Mouse (Mus musculus): ENCODE data around the gene Cdh26.

Cdh26 gene

GRCm38 (mm10) chr2:178430231-178430630, at the start of gene Cdh26:
Cdh26 (plus strand) TSS chr2:178430531.
- no peak for DNase-seq (ENCODE audit: low read depth, low spot score)

GRCm38 (mm10) chr2:178407053-178407815, 23.1 kb upstream of the Cdh26 start, which contains the start of gene Sycp2:
Sycp2 (minus strand) TSS chr2:178407685.
- no peak for DNase-seq (ENCODE audit: low read depth, low spot score)

DNA sequence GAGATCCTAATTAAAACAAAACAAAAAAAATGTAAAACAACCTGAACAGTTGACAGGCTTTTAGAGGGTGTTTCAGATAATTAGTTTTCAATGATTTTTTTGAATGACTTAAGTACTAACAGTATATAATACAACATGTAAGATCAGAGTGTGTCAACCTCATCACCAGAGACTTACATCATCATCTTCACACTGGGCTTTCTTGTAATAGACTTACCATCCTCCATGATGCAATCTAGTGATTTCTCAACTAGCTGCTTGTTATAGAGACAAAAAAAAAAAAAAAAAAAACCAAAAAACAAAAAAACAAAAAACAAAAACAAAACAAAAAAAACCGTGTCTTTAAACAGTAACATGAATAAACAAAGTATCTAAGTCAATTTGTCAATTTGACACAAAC, 21.3 kb upstream of the Cdh26 start:
- DNase-seq (ENCODE audit: low read depth, low spot score) = no peak

- DNase-seq (ENCODE audit: low read depth, low spot score) = no peak
Measured at GRCm38 (mm10) chr2:178410286-178410685, 20.0 kb upstream of the Cdh26 start.

GRCm38 (mm10) chr2:178412598-178412997, 17.7 kb upstream of the Cdh26 start:
- DNase-seq (ENCODE audit: low read depth, low spot score) = no peak

DNA sequence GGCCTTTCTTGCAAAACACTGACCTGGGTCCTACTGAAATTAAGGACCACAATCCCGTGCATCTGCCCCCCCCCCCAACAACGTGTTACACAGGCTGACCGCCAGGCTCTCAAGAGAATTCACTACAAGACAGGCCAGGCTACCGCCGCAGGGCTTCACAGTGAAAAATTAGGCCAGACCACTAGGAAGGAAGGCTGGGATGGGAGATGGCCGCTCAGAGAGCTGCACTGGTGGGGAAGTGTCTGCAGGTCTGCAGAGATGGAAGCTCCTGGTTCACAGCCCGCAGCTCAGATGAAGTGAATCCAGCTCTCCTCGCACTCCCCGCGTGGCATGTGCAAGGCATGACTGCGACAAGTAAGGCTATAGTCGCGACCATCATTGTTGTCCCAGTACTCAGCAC, 17.2 kb upstream of the Cdh26 start:
- DNase-seq (ENCODE audit: low read depth, low spot score) = no peak

DNA sequence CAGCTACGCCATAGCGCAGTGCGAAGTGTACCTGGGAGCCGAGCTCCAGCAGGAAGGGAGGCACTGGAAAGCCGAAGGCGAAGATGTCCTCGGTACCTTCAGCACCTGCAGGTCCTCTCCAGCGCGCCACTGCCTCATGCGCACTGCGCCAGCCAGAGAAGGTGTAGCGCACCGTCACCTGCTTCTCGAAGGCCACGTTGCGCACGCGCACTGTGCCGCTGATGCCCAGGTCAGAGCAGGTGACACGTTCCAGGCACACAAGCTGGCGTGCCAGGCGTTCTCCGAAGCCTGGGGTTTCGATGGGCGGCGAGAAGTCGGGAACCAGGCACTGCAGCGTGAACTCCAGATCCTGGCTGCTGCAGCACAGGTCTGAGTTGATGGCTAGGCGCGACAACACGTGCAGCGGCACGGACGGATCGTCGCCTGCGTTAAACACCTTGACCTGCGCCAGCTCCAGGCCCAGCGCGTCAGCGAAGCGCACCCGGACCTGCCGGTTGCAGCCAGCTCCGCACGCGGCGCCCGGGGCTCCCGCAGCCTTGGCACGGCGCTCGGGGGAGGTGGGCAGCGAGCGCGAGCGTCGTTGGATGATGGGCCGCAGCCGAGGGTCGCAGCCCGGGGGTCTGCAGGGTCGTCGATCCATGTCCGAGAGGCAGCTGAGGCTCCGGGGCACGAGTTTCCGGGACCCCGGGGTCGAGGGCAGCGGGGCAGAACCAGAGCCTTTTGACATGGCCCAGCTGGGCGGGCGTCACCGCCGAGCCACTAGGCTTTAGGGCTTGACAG, 16.7 kb upstream of the Cdh26 start:
- DNase-seq (ENCODE audit: low read depth, low spot score) = no peak

DNA sequence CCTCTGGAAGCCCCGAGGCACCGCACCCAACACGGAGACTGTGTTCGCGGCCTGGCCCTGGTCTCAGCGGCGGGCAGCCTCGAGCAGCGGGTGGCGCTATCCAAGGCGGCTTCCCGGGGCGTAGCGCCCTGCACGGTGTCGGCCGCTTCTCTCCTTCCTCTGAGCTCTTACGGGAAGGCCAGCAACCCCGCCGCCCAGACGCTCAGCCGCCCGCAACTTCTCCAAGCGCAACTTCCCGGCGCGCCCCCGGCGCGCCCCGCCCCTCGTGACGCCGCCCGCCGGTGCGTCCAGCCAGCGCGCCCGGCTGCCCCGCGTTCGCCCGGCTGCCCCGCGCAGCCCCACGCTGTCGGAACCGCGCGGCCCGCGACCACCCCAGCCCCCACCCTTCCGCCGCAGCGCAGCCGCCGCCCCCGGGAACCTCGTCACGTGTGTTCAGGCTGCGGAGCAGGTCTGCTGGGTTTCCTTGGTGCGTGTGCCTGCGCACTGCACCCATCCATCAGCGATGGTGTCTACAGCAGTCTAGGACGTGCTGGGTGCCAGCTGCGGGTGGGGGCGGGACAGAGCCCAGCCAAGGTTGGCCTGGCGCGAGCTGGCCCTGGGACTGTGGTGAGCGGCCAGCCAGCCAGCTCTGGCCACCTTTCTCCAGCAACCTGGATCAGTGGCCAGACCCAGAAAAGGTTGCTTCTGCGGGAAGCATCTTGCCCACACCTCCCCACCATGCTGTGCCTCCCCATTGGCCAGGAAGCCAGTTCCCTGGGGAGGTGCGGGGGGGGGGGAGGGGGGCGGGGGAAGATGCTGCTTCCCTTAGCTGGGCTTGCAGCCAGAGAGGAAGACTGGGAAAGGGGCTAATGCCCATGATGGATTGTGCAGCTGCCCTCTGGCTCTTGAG, 15.8 kb upstream of the Cdh26 start, which contains the start of the genes Ppp1r3d and Fam217b:
TSS of gene Ppp1r3d (minus strand) at position 212 of the 889 bp plus-strand sequence.
TSS of gene Fam217b (plus strand) at position 264 of the 889 bp plus-strand sequence.
- DNase-seq (ENCODE audit: low read depth, low spot score) = peak; percentile 5

DNA sequence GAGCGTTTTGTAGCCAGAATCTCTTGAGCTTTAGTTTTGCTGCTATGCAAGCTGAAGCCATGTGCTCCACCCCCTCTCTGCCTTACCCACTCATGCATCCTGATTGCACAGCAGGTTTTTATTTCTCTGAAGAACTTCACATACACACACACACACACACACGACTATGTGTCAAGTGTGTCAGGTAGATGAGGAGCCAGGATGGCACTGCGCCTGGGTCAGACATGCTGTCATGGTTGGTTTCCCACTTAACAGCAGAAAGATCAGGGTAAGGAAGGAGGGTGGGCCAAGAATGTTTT, 15.2 kb upstream of the Cdh26 start:
- no peak for DNase-seq (ENCODE audit: low read depth, low spot score)

DNA sequence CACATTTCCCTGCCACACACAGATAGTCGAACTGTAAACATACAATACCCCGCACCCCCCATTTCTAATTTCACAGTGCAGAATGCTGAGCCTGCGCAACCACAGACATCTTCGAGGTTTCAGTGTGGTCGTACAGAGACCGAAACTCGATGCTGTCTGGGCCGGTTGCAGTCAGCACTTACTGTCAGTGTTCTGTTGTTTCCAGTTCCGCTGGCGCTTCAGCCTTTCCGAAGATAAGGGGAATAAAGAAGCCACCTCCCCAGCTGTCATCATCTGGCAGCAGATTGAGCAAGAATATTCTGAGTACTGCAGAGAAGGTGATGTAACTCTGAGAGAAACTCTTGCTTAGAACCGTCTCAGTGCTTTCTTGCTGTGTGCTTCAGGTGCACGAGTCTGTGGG, 13.9 kb upstream of the Cdh26 start:
- no peak for DNase-seq (ENCODE audit: low read depth, low spot score)

GRCm38 (mm10) chr2:178416970-178417369, 13.4 kb upstream of the Cdh26 start:
- no peak for DNase-seq (ENCODE audit: low read depth, low spot score)

DNA sequence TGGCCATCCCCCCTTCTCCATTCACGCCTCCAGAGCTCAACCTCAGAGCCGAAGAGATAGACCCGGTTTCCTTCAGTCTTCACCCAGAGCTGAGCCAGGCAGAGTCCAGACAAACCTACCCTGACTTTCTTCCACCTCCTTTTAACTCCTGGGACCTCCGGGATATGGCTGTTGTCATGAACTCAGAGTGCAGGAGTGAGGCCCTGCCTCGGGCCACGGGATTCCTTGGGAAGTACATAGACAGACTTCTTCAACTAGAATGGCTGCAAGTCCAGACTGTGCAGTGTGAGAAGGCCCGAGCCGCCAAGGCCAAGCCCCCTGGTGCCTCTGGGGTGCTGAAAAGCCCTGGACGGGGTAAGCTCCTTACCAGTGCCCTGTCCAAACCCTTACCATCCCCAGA, 9.8 kb upstream of the Cdh26 start:
- DNase-seq (ENCODE audit: low read depth, low spot score) = no peak

DNA sequence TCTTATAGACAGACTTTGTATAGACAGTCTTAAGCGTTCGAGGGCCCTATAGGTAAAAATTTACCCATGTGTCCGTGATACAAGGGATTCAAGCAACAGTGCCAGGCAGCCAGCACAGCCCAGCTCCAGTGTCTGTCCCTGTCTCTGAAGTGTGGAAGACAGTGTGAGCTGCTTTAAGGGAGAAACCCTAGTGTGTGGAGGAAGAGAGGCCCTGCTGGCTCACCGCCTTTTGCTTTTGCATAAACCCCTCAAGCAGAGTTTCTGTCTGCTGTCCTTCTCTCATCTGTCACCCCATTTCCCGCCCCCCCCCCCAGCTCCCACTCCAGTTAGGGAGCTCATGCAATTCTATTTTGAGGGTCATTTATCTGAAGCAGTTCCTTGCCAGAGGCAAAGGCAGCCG, 8.7 kb upstream of the Cdh26 start:
- no peak for DNase-seq (ENCODE audit: low read depth, low spot score)

DNA sequence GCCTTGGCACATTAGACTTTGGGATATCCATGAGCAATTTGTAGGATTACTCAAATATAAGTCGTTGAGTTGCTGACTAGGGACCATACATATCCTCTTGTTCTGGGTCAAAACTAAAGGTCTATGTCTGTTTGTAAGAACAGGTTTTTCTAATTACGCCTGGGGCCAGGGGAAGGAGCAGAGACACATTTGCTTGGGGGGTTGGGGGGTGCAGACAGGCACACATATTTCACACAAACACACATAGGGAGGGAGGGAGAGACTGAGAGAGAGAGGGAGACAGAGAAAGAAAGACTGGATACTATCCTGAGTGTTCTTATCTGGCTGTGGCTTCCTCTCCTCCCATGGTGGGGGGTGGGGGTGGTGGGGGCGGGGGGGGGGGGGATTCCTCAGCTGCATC, 8.1 kb upstream of the Cdh26 start:
- DNase-seq (ENCODE audit: low read depth, low spot score) = no peak

GRCm38 (mm10) chr2:178423223-178423622, 7.1 kb upstream of the Cdh26 start:
- no peak for DNase-seq (ENCODE audit: low read depth, low spot score)

GRCm38 (mm10) chr2:178426229-178426628, 4.1 kb upstream of the Cdh26 start:
- DNase-seq (ENCODE audit: low read depth, low spot score) = no peak

DNA sequence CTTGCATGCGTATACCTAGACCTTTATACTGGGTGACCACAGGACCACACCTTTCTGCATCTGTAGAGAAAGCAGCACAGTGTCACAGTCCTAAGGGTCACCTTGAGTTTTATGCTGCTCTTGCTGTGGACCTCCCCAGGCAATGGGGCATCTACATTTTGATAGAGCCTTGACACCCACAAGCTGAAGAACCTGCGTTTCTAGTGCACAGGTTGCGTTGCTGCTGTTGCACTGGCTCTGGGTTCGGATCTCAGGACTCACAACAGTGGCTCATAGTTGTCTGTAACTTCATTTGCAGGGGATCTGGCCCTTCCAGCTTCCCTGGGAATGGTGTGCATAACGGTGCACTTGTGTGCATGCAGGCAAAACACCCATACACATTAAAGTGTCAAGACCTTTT, 3.1 kb upstream of the Cdh26 start:
- DNase-seq (ENCODE audit: low read depth, low spot score) = no peak

GRCm38 (mm10) chr2:178428183-178428582, 2.1 kb upstream of the Cdh26 start:
- no peak for DNase-seq (ENCODE audit: low read depth, low spot score)

DNA sequence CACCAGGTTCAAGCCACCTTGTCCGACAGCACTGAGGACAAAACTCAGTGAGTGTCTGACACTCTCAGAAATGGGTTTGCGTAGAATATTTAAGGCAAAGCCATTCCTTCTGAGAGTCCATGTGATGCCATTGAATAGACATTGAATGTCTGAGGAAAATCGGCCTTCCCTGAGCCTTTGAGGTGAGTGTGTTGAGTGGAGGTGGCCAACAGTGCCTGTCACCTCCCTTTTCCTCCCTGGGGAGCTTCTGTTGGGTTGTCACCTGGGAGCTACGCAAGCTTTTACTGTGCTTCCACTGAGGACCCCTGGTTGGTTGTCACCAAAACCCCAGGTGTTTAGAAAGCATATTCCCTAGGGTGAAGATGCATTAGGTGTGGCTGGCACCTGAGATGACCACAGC, 1.7 kb upstream of the Cdh26 start:
- DNase-seq (ENCODE audit: low read depth, low spot score) = no peak

DNA sequence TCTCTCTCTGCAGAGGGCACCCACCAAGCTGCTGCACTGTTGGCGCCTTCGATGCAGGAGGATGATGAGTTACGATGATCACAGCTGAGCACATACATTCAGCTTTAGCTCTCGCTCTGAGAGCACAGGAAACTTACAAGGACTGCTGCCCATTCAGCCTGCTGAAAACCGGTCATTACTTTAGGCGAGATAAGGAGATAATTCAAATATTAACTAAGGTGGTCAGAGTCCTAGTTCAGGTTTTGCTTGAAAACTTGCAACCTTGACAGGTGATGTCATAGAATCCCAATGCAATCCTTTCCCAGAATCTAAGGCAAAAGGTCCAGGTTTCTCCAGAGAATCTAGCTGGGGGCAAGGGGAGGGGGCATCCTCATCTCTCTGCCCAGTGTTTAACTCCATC, 905 bp upstream of the Cdh26 start:
- no peak for DNase-seq (ENCODE audit: low read depth, low spot score)

- no peak for DNase-seq (ENCODE audit: low read depth, low spot score)
Measured at GRCm38 (mm10) chr2:178433495-178433894, 3.2 kb downstream of the Cdh26 start.

- DNase-seq (ENCODE audit: low read depth, low spot score) = no peak
Measured at GRCm38 (mm10) chr2:178433903-178434302, 3.6 kb downstream of the Cdh26 start.
